Mouse (Mus musculus): ENCODE measurements around the gene Btbd35f15. TPM values are rescaled to one million over a fixed set of nuclear protein-coding genes. Genes with fewer than 3 reads are reported as not detected.

Gene Btbd35f15
- polyA plus RNA-seq (2015; fragmentation: Nextera tagmentation; extraction: Ambion mirVana) = not detected in 2 replicates

GRCm38 (mm10) chrX:33577214-33577613 is at the start of gene Btbd35f15:
TSS of gene Btbd35f15 (minus strand) at chrX:33577314.

Other genes starting within 250 kb of the Btbd35f15 start
- not detected in 2 replicates for gene Btbd35f13, start 79.9 kb upstream of the Btbd35f15 start, polyA plus RNA-seq (2015; fragmentation: Nextera tagmentation; extraction: Ambion mirVana)
- gene Btbd35f14, start 125.0 kb upstream of the Btbd35f15 start, polyA plus RNA-seq (2015; fragmentation: Nextera tagmentation; extraction: Ambion mirVana) = not detected in 2 replicates